Mouse (Mus musculus) spleen, embryonic (tissue): ENCODE measurements at regions not wholly inside any gene's neighbourhood (a gene's known extent, or its start where the extent isn't known, plus 50 kb on each side); places are given as distances from the start of the nearest gene placed in this dataset.
"Not testable (repeated sequence)": the region's sequence is repeated elsewhere in the genome, so short reads cannot be mapped to it uniquely, and the experiment has no call there.

Experiments used
- CTCF ChIA-PET: fragments of 350-600 bp; sonication (Branson Sonifier 250); formaldehyde crosslinking; loops from one replicate; lab custom pipeline; 2022; lab: Charles Lee

DNA sequence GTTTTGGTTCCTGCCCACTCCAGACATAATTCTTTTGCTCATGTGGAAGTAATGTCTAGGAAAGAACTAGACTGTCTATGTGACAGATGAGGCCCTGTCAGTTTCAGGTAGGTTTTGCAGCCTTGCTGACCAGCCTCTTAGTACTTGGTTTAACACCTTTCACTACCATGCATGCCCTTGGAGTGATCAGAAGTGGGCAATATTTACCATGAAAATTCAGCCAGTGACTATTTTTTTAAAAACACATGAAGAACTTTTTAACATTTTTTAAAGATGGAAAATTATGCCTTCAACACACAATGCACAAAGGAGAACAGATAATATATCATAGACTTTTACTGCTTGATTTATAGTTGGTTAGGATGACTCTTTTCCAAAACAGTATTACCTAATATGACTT lies 58.1 kb downstream of the Cox7c start:
- CTCF ChIA-PET: no interaction called here

- CTCF ChIA-PET: interaction anchor here (0.6 kb wide), 1 partner anchor 11 kb away, joined by 3 read pairs; no protein-coding TSS in a partner anchor
Measured at GRCm38 (mm10) chr13:85982089-85982488, 64.6 kb downstream of the Cox7c start.

DNA sequence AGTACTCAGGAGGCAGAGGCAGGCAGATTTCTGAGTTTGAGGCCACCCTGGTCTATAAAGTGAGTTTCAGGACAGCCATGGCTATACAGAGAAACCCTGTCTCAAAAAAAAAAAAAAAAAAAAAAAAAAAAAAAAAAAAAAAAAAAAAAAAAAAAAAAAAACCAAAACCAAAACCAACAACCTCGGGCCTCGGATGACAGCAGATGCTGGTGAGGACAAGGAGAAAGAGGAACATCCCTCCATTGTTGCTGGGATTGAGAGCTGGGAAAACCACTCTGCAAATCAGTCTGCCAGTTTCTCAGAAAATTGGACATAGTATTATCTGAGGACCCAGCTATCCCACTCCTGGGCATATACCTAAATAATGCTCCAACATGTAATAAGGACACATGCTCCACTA lies 82.7 kb downstream of the Cox7c start:
- CTCF ChIA-PET: not testable (repeated sequence)

GRCm38 (mm10) chr13:85955284-85955683 lies 91.4 kb downstream of the Cox7c start:
- CTCF ChIA-PET: no interaction called here

DNA sequence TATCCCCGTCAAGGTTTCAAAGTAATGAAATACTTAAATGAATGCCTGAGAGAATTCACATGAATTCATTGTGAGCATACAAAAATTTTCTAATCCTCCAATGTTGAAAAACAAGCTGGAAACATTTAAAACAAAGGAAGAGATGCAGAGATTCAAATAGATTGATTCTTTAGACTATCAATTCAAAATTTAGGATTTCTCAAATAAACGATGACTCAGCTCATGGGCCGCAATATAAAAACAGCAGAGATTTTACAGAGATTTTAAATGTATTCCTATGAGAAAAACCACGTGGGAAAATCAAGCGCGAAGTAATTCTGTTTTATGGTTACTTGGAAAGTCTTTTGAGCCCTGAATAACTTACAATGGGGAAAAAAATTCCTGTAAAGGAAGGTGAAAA lies 93.8 kb downstream of the Cox7c start:
- CTCF ChIA-PET: no interaction called here

DNA sequence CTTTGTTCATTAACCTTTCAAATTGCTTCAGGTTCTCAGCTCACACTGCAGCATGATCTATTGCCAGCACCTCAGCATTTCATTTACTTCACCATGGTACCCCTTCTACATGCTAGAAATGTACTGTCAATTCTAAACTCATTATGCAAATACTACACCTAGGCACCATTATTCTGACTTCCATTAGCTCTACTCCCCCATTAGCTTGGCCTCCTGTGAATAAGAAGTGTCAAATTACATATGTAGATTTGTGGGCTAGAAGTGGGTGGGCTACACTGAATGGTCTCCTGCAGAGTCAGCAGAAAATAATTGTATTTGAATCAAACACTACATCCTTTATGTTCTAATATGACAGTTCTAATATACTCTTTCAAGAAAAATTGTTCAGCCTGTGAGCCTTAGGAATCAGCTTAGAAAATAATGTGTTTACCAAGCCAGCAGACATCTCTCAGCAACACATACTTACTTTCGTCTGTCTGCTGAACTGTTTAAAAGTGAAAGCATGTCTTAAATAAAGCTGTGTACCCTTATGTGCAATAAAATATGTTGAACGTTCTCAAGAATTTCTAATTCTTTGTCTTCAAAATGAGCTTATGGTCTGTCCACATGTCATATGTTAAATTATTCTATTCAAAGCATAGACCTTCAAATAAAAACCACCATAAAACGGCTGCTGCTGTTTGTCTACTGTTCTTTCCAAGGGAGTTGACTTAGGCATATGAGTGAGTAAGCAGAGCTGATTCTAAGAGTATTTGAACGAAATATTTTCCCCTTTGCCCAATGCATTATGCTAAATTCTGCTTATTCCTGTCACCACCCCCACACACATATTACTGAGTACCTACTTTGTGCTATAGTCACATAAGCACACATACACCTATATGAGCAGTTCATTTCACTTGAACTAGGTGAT lies 119.6 kb downstream of the Cox7c start:
- CTCF ChIA-PET: no interaction called here

- CTCF ChIA-PET: no interaction called here
Measured at GRCm38 (mm10) chr13:85926323-85926722, 120.4 kb downstream of the Cox7c start.

GRCm38 (mm10) chr13:85922696-85923095 lies 124.0 kb downstream of the Cox7c start:
- CTCF ChIA-PET: no interaction called here

DNA sequence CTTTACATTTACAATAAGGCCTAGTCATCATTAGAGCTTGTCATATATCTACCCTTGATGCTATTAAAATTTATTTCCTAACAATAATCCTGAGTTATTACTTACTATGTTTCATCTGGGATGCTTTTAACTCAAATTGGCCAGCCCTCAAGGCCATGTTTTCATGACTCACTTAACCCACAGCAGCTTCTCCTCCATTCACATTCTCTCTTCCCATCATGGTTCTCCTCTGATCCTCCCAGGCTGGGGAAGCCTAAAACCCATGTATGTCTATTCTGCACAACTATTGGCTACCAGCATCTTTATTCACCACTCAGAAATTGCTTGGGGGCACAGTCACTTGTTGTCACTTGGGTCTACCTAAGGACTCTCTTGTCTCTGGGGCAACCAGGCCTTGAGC lies 144.9 kb downstream of the Cox7c start:
- CTCF ChIA-PET: no interaction called here

DNA sequence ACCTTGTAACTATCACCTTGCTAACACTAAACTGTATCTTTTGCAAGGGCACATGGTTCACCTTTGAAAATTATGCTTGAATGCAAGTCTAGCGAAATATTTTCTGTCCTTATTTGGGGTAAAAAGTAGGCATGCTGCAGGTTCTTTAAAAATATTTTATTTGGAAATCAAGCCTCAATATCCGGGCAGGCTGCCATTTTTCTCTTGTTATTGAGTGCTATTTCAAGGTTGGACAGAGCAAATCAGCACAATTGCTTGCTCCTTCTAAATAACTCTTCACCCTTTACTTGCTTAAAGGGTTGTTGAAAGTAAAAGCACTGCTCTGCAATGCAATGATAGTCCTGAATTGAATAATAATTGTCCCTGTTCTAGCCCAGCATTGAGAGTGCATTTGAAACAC lies 149.0 kb downstream of the Cox7c start:
- CTCF ChIA-PET: interaction anchor here (0.8 kb wide), 1 partner anchor 1193 kb away, joined by 7 read pairs; no protein-coding TSS in a partner anchor

DNA sequence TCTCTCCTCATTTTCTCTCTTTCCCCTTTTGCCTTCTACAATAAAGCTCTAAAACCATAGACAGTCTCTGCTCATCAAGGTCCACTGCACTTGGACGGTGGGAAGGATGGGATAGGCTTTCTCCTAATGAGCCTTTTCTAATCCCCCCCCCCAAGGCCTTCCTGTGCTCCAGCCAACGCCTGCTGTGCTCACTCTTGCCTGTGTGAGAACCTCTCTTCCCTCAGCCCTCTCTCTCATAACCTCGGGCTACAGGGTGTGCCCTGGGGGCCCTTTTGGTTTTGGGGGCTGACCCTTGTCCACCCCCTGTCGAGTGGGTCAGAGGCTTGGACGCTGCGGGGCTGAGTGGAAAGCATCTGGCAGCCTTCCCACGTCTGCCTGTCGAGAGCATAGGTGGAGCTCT lies 151.6 kb downstream of the Cox7c start:
- CTCF ChIA-PET: no interaction called here

- CTCF ChIA-PET: not testable (repeated sequence)
Measured at GRCm38 (mm10) chr13:85889846-85890245, 156.9 kb downstream of the Cox7c start.

DNA sequence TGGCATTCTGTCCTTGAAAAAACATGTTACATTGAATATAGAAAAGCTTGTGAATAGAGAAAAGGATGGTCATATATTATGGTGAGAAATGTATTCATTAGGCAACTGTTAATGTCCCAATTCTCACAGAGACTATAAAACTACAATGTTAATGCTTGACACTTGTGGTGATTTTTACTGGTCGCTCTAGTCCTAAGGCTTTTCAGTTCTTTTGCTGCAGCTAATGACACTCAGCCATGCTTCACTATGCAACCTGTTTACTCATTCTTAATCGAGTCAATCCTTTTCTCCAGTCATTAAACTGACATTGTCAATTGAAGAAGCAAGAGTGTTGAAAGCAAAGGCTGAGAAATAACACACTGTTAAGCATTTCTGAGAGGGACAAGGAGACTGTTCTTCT lies 163.9 kb downstream of the Cox7c start:
- CTCF ChIA-PET: no interaction called here

GRCm38 (mm10) chr13:85863745-85864144 lies 183.0 kb downstream of the Cox7c start:
- CTCF ChIA-PET: no interaction called here

- CTCF ChIA-PET: no interaction called here
Measured at GRCm38 (mm10) chr13:85848276-85848675, 198.4 kb downstream of the Cox7c start.

GRCm38 (mm10) chr13:85829894-85830293 lies 216.8 kb downstream of the Cox7c start:
- CTCF ChIA-PET: no interaction called here
